Mouse (Mus musculus): ENCODE measurements around the gene Ift122. TPM values are rescaled to one million over a fixed set of nuclear protein-coding genes. Genes with fewer than 3 reads are reported as not detected.

Gene Ift122
- total and polyA plus RNA-seq, 3 experiments, result 3.3 to 8.0 TPM; not detected in 1

GRCm38 (mm10) chr6:115908421-115908982, 55.2 kb downstream of the Ift122 start:
- peaks cover 12 to 37% of the 10 kb centered on the region in 2 experiments for H3K4me1 ChIP-seq (ENCODE audit: control insufficient read depth in 1 of 2, insufficient read depth in 2 of 2, low read length in 2 of 2)
- H3K79me2 ChIP-seq (ENCODE audit: control insufficient read depth, insufficient read depth, low read length, poor library complexity), result no peaks in the 10 kb centered on the region
- H3K9ac ChIP-seq (ENCODE audit: control insufficient read depth, low read depth, low read length, poor library complexity, severe bottlenecking), result peak overlapping the region; percentile 43
- H3K36me3 ChIP-seq (ENCODE audit: control insufficient read depth in 1 of 2, insufficient read depth in 2 of 2, low read length in 2 of 2), result peaks cover 0 to 19% of the 10 kb centered on the region in 2 experiments; a peak in 2 of 4 replicates
- H3K27ac ChIP-seq (ENCODE audit: control insufficient read depth, low read depth, low read length), result peak overlapping the region; percentile 89
- H3K27me3 ChIP-seq (ENCODE audit: control insufficient read depth in 1 of 2, insufficient read depth in 2 of 2, low read length in 2 of 2), result no peaks in the 10 kb centered on the region
- DNase-seq (ENCODE audit: low read depth, low spot score), result peak; percentile 76
- H3K9me3 ChIP-seq (replicated peaks; ENCODE audit: insufficient read depth, low read length), result no peaks in the 10 kb centered on the region
- H3K4me3 ChIP-seq (ENCODE audit: control insufficient read depth in 1 of 2, insufficient read depth in 1 of 2, low read depth in 2 of 2, low read length in 2 of 2), result peak overlapping the region; percentile 11; a peak in 3 of 4 replicates
- TF ChIP-seq RCOR1 (IDR thresholded peaks at IDR 0.05; ENCODE audit: low read depth, low read length) (0 out of 2 replicates have a peak, but pooled peaks have one; percentile 21), TCF12 (IDR thresholded peaks at IDR 0.05; ENCODE audit: low read depth, low read length) (no peak), CHD2 (IDR thresholded peaks at IDR 0.05; ENCODE audit: low read length) (no peak), POLR2AphosphoS5 (IDR thresholded peaks at IDR 0.05; ENCODE audit: borderline replicate concordance, low read depth, low read length) (no peak), POLR2A (IDR thresholded peaks at IDR 0.05; ENCODE audit: control insufficient read depth in 1 of 2, insufficient read depth in 1 of 2, low read depth in 1 of 2, low read length in 2 of 2, poor library complexity in 1 of 2) (no peak), MXI1 (IDR thresholded peaks at IDR 0.05; ENCODE audit: low read depth, low read length) (peak; percentile 33), USF1 (IDR thresholded peaks at IDR 0.05; ENCODE audit: low read depth, low read length) (no peak), MAX (IDR thresholded peaks at IDR 0.05; ENCODE audit: low read length) (peak; percentile 36), GABPA (IDR thresholded peaks at IDR 0.05; ENCODE audit: low read depth, low read length) (no peak), CHD1 (IDR thresholded peaks at IDR 0.05; ENCODE audit: low read depth, low read length) (no peak), ZKSCAN1 (IDR thresholded peaks at IDR 0.05; ENCODE audit: low read depth, low read length) (no peak), CTCF (IDR thresholded peaks at IDR 0.05 in 2 of 3, conservative IDR thresholded peaks at IDR 0.05 in 1 of 3; ENCODE audit: control insufficient read depth in 1 of 3, insufficient read depth in 1 of 3, low read depth in 2 of 3, low read length in 3 of 3, poor library complexity in 1 of 3, severe bottlenecking in 1 of 3) (no peak), USF2 (IDR thresholded peaks at IDR 0.05; ENCODE audit: borderline replicate concordance in 1 of 2, insufficient read depth in 1 of 2, low read depth in 1 of 2, low read length in 2 of 2) (no peak), MAFK (IDR thresholded peaks at IDR 0.05; ENCODE audit: borderline replicate concordance, low read depth, low read length) (no peak), POLR2AphosphoS2 (IDR thresholded peaks at IDR 0.05; ENCODE audit: low read length) (no peak), NELFE (IDR thresholded peaks at IDR 0.05; ENCODE audit: low read depth, low read length) (no peak), TBP (IDR thresholded peaks at IDR 0.05; ENCODE audit: low read depth, low read length) (no peak), RAD21 (IDR thresholded peaks at IDR 0.05; ENCODE audit: low read depth, low read length) (no peak), MAZ (IDR thresholded peaks at IDR 0.05; ENCODE audit: low read depth, low read length) (0 out of 2 replicates have a peak, but pooled peaks have one; percentile 17), KAT2A (conservative IDR thresholded peaks at IDR 0.05; ENCODE audit: low read depth, low read length) (no peak), UBTF (IDR thresholded peaks at IDR 0.05; ENCODE audit: borderline replicate concordance, insufficient read depth, low read depth, low read length) (no peak), MYC (IDR thresholded peaks at IDR 0.05; ENCODE audit: low read depth, low read length) (no peak; the same call in 1 of the 2 replicates), ETS1 (IDR thresholded peaks at IDR 0.05; ENCODE audit: low read depth, low read length) (peak; percentile 10; the same call in 1 of the 2 replicates), SMC3 (IDR thresholded peaks at IDR 0.05; ENCODE audit: low read depth, low read length) (no peak), MYB (IDR thresholded peaks at IDR 0.05; ENCODE audit: low read depth, low read length) (no peak), ELF1 (IDR thresholded peaks at IDR 0.05; ENCODE audit: low read depth, low read length) (no peak), BHLHE40 (IDR thresholded peaks at IDR 0.05; ENCODE audit: borderline replicate concordance, low read depth, low read length) (no peak), EP300 (IDR thresholded peaks at IDR 0.05; ENCODE audit: low read depth in 1 of 2, low read length in 2 of 2) (no peak), HCFC1 (IDR thresholded peaks at IDR 0.05; ENCODE audit: low read depth, low read length) (no peak), ZC3H11A (IDR thresholded peaks at IDR 0.05; ENCODE audit: low read depth, low read length) (no peak), MEF2A (IDR thresholded peaks at IDR 0.05; ENCODE audit: extremely low read depth, insufficient replicate concordance, low read depth, low read length, poor library complexity, severe bottlenecking) (no peak), E2F4 (IDR thresholded peaks at IDR 0.05; ENCODE audit: borderline replicate concordance, low read depth, low read length) (peak; percentile 65; the same call in 1 of the 2 replicates), SIN3A (IDR thresholded peaks at IDR 0.05; ENCODE audit: low read length) (no peak), JUND (IDR thresholded peaks at IDR 0.05; ENCODE audit: low read depth, low read length) (no peak), GATA1 (IDR thresholded peaks at IDR 0.05; ENCODE audit: low read depth, low read length) (no peak), NRF1 (IDR thresholded peaks at IDR 0.05; ENCODE audit: insufficient read depth, low read depth, low read length, poor library complexity, severe bottlenecking) (no peak), TAL1 (IDR thresholded peaks at IDR 0.05; ENCODE audit: low read length) (peak; percentile 36)
